Mouse (Mus musculus) stomach, postnatal 0 days (tissue): Measurements from ENCODE around the gene Slit3.

ENCODE experiments used
- CTCF ChIP-seq: IDR thresholded peaks from 2 replicates; pipeline ENCODE4 v1.5.1; 2016; ENCODE audit warnings: antibody characterized with exemption, low read depth, mild to moderate bottlenecking, moderate library complexity
- EP300 ChIP-seq: optimal IDR thresholded peaks from 2 replicates; pipeline ENCODE3; 2016; ENCODE audit warnings: antibody characterized with exemption

GRCm38 (mm10) chr11:35125108-35125490 is 4.1 kb downstream of the Slit3 start:
- TF ChIP-seq CTCF (no peak), EP300 (no peak)
